Mouse (Mus musculus) thymus, adult 2 months (tissue): ENCODE data around the gene Ube2j2. TPM values are rescaled to one million over a fixed set of nuclear protein-coding genes. Genes with fewer than 3 reads are reported as not detected.
A peak's percentile ranks its signal among the peaks of the same experiment; 100 is the strongest.

Source experiments
- DNase-seq: peaks from one replicate; pipeline ENCODE4 v3.0.0; 2021
- H3K27ac ChIP-seq: fragments of 200-500 bp; 2 replicates; pipeline ENCODE4 v1.5.1; 2012; ENCODE audit warnings: low read length, control low read depth; ENCODE audit not compliant: control insufficient read depth, insufficient read depth
- H3K27me3 ChIP-seq: fragments of 200-500 bp; 2 replicates; pipeline ENCODE4 v1.6.1; 2012; ENCODE audit warnings: mild to moderate bottlenecking, low read length, moderate library complexity, mixed read lengths; ENCODE audit not compliant: control insufficient read depth, insufficient read depth
- H3K36me3 ChIP-seq: fragments of 200-500 bp; 2 replicates; pipeline ENCODE4 v1.6.1; 2012; ENCODE audit warnings: mild to moderate bottlenecking, low read length, moderate library complexity; ENCODE audit not compliant: control insufficient read depth, insufficient read depth
- H3K4me1 ChIP-seq: fragments of 200-500 bp; replicated peaks from 2 replicates; pipeline ENCODE4 v1.6.1; 2012; ENCODE audit warnings: low read length; ENCODE audit not compliant: control insufficient read depth, insufficient read depth
- H3K4me3 ChIP-seq: fragments of 200-500 bp; 2 replicates; pipeline ENCODE4 v1.5.1; 2012; ENCODE audit warnings: mild to moderate bottlenecking, low read length, control low read depth, moderate library complexity; ENCODE audit not compliant: control insufficient read depth, insufficient read depth
- CTCF ChIP-seq: fragments of 200-500 bp; IDR thresholded peaks from 2 replicates; pipeline ENCODE4 v1.5.1; 2012; ENCODE audit warnings: mild to moderate bottlenecking, control low read depth, low read length, moderate library complexity, borderline replicate concordance; ENCODE audit not compliant: control insufficient read depth, poor library complexity, insufficient read depth; ENCODE audit errors: extremely low read depth
- POLR2A ChIP-seq: fragments of 200-500 bp; IDR thresholded peaks from 2 replicates; pipeline ENCODE4 v1.6.1; 2012; ENCODE audit warnings: mild to moderate bottlenecking, low read length, control low read depth, moderate library complexity; ENCODE audit not compliant: control insufficient read depth, poor library complexity, insufficient read depth; ENCODE audit errors: extremely low read depth
- WGBS: fragments of 180-500 bp; shearing (Covaris S2); methylation state at CpG from one replicate; pipeline ENCODE4 v1.1.7; 2018; 5-methylcytosine and 5-hydroxymethylcytosine counted together
- polyA plus RNA-seq: library from polyadenylated mRNA; depleted of rRNA; stranded (reverse); fragments of >200 nt; gene quantifications from 2 replicates; pipeline ENCODE4 v1.2.3, GENCODE M21; 2012

The Ube2j2 gene
- polyA plus RNA-seq, 1 experiment, result 122 TPM

- WGBS, result 98% methylated on average over 6 of the region's 6 CpGs
- no peak for TF ChIP-seq CTCF
- no peak for TF ChIP-seq POLR2A
- no peaks in the 10 kb centered on the region for H3K36me3 ChIP-seq
- no peak overlapping the region for H3K27ac ChIP-seq
- no peaks in the 10 kb centered on the region for H3K27me3 ChIP-seq
- DNase-seq, result no peak
- H3K4me3 ChIP-seq, result no peak overlapping the region
- no peaks in the 10 kb centered on the region for H3K4me1 ChIP-seq
Observed at GRCm38 (mm10) chr4:155972651-155973050, 29.0 kb downstream of the Ube2j2 start.

- DNase-seq, result no peak
- Histone ChIP-seq H3K27ac (no peak overlapping the region), H3K4me1 (no peaks in the 10 kb centered on the region), H3K36me3 (no peaks in the 10 kb centered on the region), H3K4me3 (no peak overlapping the region), H3K27me3 (no peaks in the 10 kb centered on the region)
- TF ChIP-seq POLR2A (no peak), CTCF (no peak)
- WGBS, result 89% methylated on average over 2 of the region's 2 CpGs
Observed at GRCm38 (mm10) chr4:155973239-155973638, 29.6 kb downstream of the Ube2j2 start.

- H3K27me3 ChIP-seq, result no peaks in the 10 kb centered on the region
- no peak overlapping the region for H3K4me3 ChIP-seq
- WGBS, result 80% methylated on average over 12 of the region's 12 CpGs
- TF ChIP-seq POLR2A (no peak), CTCF (no peak)
- H3K36me3 ChIP-seq, result no peaks in the 10 kb centered on the region
- no peak overlapping the region for H3K27ac ChIP-seq
- DNase-seq, result no peak
- H3K4me1 ChIP-seq, result no peaks in the 10 kb centered on the region
Observed at GRCm38 (mm10) chr4:155981436-155982082, 37.9 kb downstream of the Ube2j2 start.

GRCm38 (mm10) chr4:155983788-155984187 is 40.2 kb downstream of the Ube2j2 start:
- no peak overlapping the region for H3K27ac ChIP-seq
- no peaks in the 10 kb centered on the region for H3K36me3 ChIP-seq
- TF ChIP-seq CTCF (no peak), POLR2A (no peak)
- H3K27me3 ChIP-seq, result no peaks in the 10 kb centered on the region
- no peak for DNase-seq
- WGBS, result 47% methylated on average over 2 of the region's 2 CpGs
- H3K4me1 ChIP-seq, result no peaks in the 10 kb centered on the region
- H3K4me3 ChIP-seq, result no peak overlapping the region

GRCm38 (mm10) chr4:155991211-155991907 is 47.7 kb downstream of the Ube2j2 start:
- H3K27me3 ChIP-seq, result no peaks in the 10 kb centered on the region
- H3K36me3 ChIP-seq, result 0 out of 2 replicates have a peak, but pooled peaks cover 3% of the 10 kb centered on the region
- 72% methylated on average over 22 of the region's 22 CpGs for WGBS
- peaks cover 12% of the 10 kb centered on the region for H3K4me1 ChIP-seq
- peak; percentile 16 for DNase-seq
- H3K27ac ChIP-seq, result no peak overlapping the region
- TF ChIP-seq CTCF, result no peak
- TF ChIP-seq POLR2A, result no peak
- H3K4me3 ChIP-seq, result peak overlapping the region; percentile 63

- Histone ChIP-seq H3K4me1 (peaks cover 12% of the 10 kb centered on the region), H3K4me3 (peak overlapping the region; percentile 63), H3K27ac (no peak overlapping the region), H3K36me3 (peaks cover 7% of the 10 kb centered on the region), H3K27me3 (no peaks in the 10 kb centered on the region)
- DNase-seq, result no peak
- TF ChIP-seq CTCF (no peak), POLR2A (no peak)
- WGBS, result 13% methylated on average over 37 of the region's 37 CpGs
Observed at GRCm38 (mm10) chr4:155991908-155992230, 48.2 kb downstream of the Ube2j2 start.
